Mouse (Mus musculus): ENCODE data around the gene Emcn.

Emcn gene

GRCm38 (mm10) chr3:137340938-137341337, at the start of gene Emcn:
TSS of gene Emcn (plus strand) at chr3:137341067.
- DNase-seq (ENCODE audit: low read depth, low spot score): no peak

DNA sequence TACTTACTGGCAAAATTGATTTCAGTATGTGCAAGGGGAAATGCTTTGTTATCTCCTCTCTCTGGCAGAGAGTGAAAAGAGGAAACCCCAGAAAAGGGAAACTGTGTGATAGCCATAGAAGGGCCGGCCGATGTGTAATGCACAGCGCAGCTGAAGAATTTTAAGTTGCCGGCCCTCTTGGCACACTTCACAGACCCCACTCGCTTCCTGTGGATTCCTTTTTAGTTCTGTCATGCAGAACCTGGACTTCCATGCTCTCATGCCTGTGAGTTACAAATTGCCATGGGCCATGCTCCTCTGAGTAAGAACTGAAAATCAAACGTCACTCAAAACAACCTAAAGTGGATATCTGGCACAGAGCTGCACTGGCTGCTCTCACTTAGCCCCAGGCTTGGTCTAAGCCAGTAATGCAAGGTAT, 47.7 kb upstream of the Emcn start:
- DNase-seq (ENCODE audit: low read depth, low spot score): no peak

- no peak for DNase-seq (ENCODE audit: low read depth, low spot score)
These were observed 42.6 kb upstream of the Emcn start for GRCm38 (mm10) chr3:137298230-137298629.

DNA sequence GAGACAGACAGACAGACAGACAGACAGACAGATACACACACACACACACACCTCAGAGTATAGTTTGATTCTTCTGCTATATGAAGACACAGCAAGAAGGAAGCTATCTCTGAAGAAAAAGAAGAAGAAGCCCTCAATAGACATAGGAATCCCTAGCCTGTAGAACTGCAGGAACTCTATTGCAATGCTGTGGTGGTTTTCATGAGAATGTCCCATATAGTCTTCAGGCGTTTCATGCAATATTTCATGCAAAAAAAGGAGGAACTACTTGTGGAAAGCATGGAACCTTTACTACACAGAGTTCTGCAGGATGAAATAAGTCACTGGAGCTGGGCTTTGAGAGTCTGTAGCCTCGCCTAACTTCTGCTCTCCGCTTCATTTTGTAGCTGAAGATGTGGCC, 40.7 kb upstream of the Emcn start:
- no peak for DNase-seq (ENCODE audit: low read depth, low spot score)

GRCm38 (mm10) chr3:137301195-137301594, 39.7 kb upstream of the Emcn start:
- DNase-seq (ENCODE audit: low read depth, low spot score): no peak

GRCm38 (mm10) chr3:137302804-137303203, 38.1 kb upstream of the Emcn start:
- no peak for DNase-seq (ENCODE audit: low read depth, low spot score)

DNA sequence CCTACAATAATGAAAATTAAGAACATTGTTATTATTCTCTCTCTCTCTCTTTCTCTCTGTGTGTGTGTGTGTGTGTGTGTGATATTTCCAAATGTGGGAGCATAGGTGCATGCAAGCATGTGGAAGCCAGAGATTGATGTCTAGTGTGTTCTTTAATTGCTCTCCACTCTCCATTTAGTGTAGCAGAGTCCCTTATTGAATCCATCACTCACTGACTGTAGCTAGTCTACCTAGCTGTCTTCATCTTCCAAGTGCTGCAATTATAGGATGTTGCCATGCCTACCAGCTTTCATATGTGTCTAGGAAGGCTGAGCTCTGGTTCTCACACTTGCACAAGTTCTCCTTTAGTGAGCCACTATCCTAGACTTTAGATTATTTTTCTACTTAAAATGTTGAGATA, 30.9 kb upstream of the Emcn start:
- DNase-seq (ENCODE audit: low read depth, low spot score): no peak

DNA sequence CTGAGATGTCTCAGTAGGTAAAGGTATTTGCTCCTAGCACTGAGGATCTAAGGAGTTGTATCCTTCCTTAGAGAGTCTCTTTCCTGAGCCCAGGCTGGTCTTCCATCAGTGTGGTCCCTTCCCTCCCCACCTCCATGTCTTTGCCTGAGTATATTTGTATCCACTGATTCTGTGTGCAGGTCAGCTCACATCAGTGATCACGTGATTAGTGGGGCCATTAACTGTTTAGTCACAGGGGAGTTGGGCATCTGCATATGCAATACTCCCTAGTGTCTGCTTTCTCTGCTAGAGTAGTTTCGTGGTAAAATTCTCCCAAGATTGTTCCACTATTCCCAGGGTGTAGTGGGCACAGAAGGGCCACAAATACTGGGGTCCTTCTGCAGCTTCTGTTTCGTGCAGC, 28.3 kb upstream of the Emcn start:
- no peak for DNase-seq (ENCODE audit: low read depth, low spot score)

- no peak for DNase-seq (ENCODE audit: low read depth, low spot score)
These were observed 27.0 kb upstream of the Emcn start for GRCm38 (mm10) chr3:137313775-137314362.

DNA sequence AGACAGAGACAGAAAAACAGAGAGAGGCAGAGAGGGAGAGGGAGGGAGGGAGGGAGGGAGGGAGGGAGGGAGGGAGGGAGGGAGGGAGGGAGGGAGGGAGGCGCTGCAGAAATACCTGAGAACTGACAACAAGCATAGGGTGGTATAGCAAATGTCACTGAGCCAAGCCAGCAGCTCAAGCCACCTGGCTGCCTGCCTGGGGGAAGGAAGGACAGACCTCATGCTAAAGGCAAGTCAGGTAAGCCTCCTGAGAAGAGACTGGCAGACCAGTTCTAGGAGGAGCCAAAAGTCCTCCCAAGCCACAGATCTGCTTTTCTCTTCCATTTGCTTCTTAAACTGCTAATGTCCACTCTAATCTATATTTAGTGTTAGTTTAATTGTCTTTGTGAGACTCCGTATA, 22.5 kb upstream of the Emcn start:
- no peak for DNase-seq (ENCODE audit: low read depth, low spot score)

DNA sequence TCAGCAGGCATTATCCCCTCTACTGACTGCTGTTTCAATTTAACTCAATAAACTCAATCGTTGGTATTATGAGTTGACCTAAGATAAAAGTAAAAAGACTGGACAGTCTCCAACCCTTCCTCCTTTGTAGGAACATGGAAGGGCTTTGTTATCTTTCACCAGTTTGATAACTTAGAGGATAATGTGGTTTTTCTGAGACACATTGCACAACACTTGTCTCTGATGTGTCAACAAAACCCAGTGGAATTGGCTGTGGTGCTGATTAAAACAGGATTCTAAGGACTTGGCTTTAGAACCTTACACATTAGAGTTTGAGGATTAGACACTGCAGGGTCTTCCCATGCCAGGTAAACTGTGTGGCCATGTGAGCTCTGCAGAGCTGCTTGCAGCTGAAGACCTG, 20.9 kb upstream of the Emcn start:
- DNase-seq (ENCODE audit: low read depth, low spot score): no peak

GRCm38 (mm10) chr3:137322304-137322703, 18.6 kb upstream of the Emcn start:
- DNase-seq (ENCODE audit: low read depth, low spot score): no peak

GRCm38 (mm10) chr3:137329898-137330297, 11.0 kb upstream of the Emcn start:
- no peak for DNase-seq (ENCODE audit: low read depth, low spot score)

DNA sequence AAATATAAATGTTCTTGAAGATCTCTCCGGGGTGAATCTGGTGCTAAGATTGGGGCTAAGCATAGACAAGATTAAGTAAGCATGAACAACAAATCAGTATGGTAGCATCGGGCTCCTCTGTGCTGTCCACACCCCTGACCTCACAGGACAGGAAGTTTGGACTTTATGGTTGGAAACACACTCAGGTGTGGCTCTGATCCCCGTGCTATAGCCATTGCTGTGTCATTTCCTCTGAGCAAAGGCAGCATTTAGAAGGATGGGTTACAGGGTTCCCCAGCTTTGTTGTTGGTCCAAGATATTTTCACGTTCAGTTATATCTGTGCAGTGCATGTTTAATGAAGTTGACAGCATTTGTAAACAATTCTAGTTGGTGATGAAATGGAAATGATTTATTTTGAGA, 9.9 kb upstream of the Emcn start:
- no peak for DNase-seq (ENCODE audit: low read depth, low spot score)

DNA sequence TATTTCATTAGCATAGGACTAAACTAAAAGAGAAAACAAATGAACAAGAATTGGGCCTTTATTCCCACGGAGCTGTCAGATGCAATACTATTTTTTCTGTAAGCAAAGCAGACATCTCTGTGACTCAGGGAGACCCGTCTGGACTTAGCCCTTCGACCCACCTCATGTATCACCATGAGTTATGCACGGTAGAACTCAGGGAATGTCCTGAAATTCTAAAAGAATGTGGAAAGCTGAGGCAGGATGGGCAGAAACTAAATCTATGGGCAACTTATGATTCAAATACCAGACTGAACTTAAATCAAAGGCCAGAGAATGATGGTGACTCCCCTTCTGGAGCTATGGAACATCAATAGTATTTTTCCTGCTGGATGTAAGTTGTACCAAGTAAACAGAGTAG, 8.3 kb upstream of the Emcn start:
- no peak for DNase-seq (ENCODE audit: low read depth, low spot score)

GRCm38 (mm10) chr3:137335957-137336356, 4.9 kb upstream of the Emcn start:
- DNase-seq (ENCODE audit: low read depth, low spot score): no peak

GRCm38 (mm10) chr3:137343446-137343845, 2.6 kb downstream of the Emcn start:
- DNase-seq (ENCODE audit: low read depth, low spot score): no peak

- DNase-seq (ENCODE audit: low read depth, low spot score): no peak
These were observed 11.0 kb downstream of the Emcn start for GRCm38 (mm10) chr3:137351882-137352281.

GRCm38 (mm10) chr3:137356697-137357096, 15.8 kb downstream of the Emcn start:
- no peak for DNase-seq (ENCODE audit: low read depth, low spot score)

- DNase-seq (ENCODE audit: low read depth, low spot score): no peak
These were observed 26.4 kb downstream of the Emcn start for GRCm38 (mm10) chr3:137367123-137367825.

- DNase-seq (ENCODE audit: low read depth, low spot score): no peak
These were observed 27.0 kb downstream of the Emcn start for GRCm38 (mm10) chr3:137367826-137368325.

GRCm38 (mm10) chr3:137372854-137373253, 32.0 kb downstream of the Emcn start:
- DNase-seq (ENCODE audit: low read depth, low spot score): no peak

DNA sequence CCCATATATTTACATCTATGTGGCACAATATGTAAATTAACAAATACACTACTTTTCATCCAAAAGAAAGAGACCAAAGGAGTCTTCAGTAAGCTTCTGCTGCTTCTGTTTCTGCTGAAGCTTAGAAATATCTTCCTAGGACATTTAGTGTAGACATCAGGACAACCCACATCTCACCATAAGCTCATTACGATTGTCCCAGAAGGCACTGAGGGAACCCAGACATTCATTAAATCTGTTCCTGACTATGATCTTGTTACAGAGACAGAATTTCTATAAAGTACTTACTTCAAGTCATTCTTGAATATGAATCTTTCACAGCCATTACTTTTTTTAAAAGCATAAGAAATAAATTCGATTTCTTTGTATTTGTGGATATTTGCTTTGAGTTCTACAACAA, 41.4 kb downstream of the Emcn start:
- DNase-seq (ENCODE audit: low read depth, low spot score): no peak
